Mouse (Mus musculus) kidney, postnatal 0 days (tissue): Measurements from ENCODE around the gene Cuedc1. TPM values are rescaled to one million over a fixed set of nuclear protein-coding genes. Genes with fewer than 3 reads are reported as not detected.

ENCODE experiments used
- ATAC-seq: fragments of 200-750 bp; cut with Nextera tagmentation; replicated peaks from 2 replicates; pipeline ENCODE4 v1.8.0; 2017; ENCODE audit warnings: low read depth, moderate number of reproducible peaks, moderate TSS enrichment, moderate library complexity; ENCODE audit not compliant: low FRiP score
- DNase-seq: peaks from one replicate; pipeline ENCODE4 v3.0.0-alpha.2; 2016; ENCODE audit warnings: low spot score
- H3K27ac ChIP-seq: fragments of 300-500 bp; sonication (generic); 2 replicates; pipeline ENCODE4 v1.5.1; 2014; ENCODE audit warnings: mild to moderate bottlenecking
- H3K27me3 ChIP-seq: fragments of 300-500 bp; sonication (generic); 2 replicates; pipeline ENCODE4 v1.6.1; 2014; ENCODE audit warnings: low read length, mixed read lengths; ENCODE audit not compliant: insufficient read depth
- H3K36me3 ChIP-seq: fragments of 300-500 bp; sonication (generic); 2 replicates; pipeline ENCODE4 v1.6.1; 2014; ENCODE audit warnings: low read length, mixed read lengths; ENCODE audit not compliant: insufficient read depth
- H3K4me1 ChIP-seq: fragments of 300-500 bp; sonication (generic); replicated peaks from 2 replicates; pipeline ENCODE4 v1.6.1; 2014; ENCODE audit warnings: antibody characterized with exemption, low read length, mixed read lengths; ENCODE audit not compliant: insufficient read depth
- H3K4me2 ChIP-seq: fragments of 300-500 bp; sonication (generic); 2 replicates; pipeline ENCODE4 v1.6.1; 2014; ENCODE audit warnings: mild to moderate bottlenecking, low read length, moderate library complexity, mixed read lengths
- H3K4me3 ChIP-seq: fragments of 300-500 bp; sonication (generic); replicated peaks from 2 replicates; pipeline ENCODE4 v1.5.1; 2014; ENCODE audit warnings: low read depth, low read length
- H3K9ac ChIP-seq: fragments of 300-500 bp; sonication (generic); 2 replicates; pipeline ENCODE4 v1.6.1; 2014; ENCODE audit warnings: low read depth, low read length
- H3K9me3 ChIP-seq: fragments of 300-500 bp; sonication (generic); replicated peaks from 2 replicates; pipeline ENCODE4 v1.6.1; 2016; ENCODE audit warnings: low read length, inconsistent platforms, mixed read lengths
- CTCF ChIP-seq: IDR thresholded peaks from 2 replicates; pipeline ENCODE4 v1.5.1; 2016; ENCODE audit warnings: antibody characterized with exemption, low read depth, mild to moderate bottlenecking, moderate library complexity
- WGBS: fragments of 180-500 bp; shearing (Covaris S2); extraction: QIAGEN DNeasy Blood & Tissue Kit; methylation state at CpG from one replicate; pipeline ENCODE4 v1.1.7; 2014; 5-methylcytosine and 5-hydroxymethylcytosine counted together
- polyA plus RNA-seq: library from polyadenylated mRNA; unstranded; fragments of >200 nt; fragmentation: Nextera tagmentation; extraction: Ambion mirVana; gene quantifications from 2 replicates; pipeline ENCODE4 v1.2.1, GENCODE M21; 2015

Gene Cuedc1
- polyA plus RNA-seq, 1 experiment from 2014 or later, result 16.4 TPM

GRCm38 (mm10) chr11:88146264-88147060 lies 48.6 kb downstream of the Cuedc1 start:
- H3K27ac ChIP-seq, result 0 out of 2 replicates have a peak overlapping the region, but pooled peaks have one; percentile 25
- peaks cover 11% of the 10 kb centered on the region for H3K4me1 ChIP-seq
- TF ChIP-seq CTCF, result no peak
- no peak overlapping the region for H3K9ac ChIP-seq
- no peaks in the 10 kb centered on the region for H3K9me3 ChIP-seq
- DNase-seq (no peak), ATAC-seq (no peak)
- no peak overlapping the region for H3K4me2 ChIP-seq
- 85% methylated on average over 12 of the region's 12 CpGs for WGBS
- H3K4me3 ChIP-seq, result no peak overlapping the region
- no peaks in the 10 kb centered on the region for H3K36me3 ChIP-seq
- H3K27me3 ChIP-seq, result no peaks in the 10 kb centered on the region

- H3K27ac ChIP-seq, result no peak overlapping the region
Measured at GRCm38 (mm10) chr11:88147388-88147787, 49.5 kb downstream of the Cuedc1 start.

GRCm38 (mm10) chr11:88148015-88148637 lies 50.3 kb downstream of the Cuedc1 start:
- H3K9me3 ChIP-seq, result no peaks in the 10 kb centered on the region
- H3K27me3 ChIP-seq, result no peaks in the 10 kb centered on the region
- no peaks in the 10 kb centered on the region for H3K36me3 ChIP-seq
- 41% methylated on average over 7 of the region's 7 CpGs for WGBS
- no peak for DNase-seq
- no peak overlapping the region for H3K4me2 ChIP-seq
- no peak for ATAC-seq
- H3K4me1 ChIP-seq, result peaks cover 22% of the 10 kb centered on the region
- H3K9ac ChIP-seq, result no peak overlapping the region
- no peak for TF ChIP-seq CTCF
- peak overlapping the region; percentile 84 for H3K27ac ChIP-seq
- no peak overlapping the region for H3K4me3 ChIP-seq

More at GRCm38 (mm10) chr11:88147388-88147787, 49.5 kb downstream of the Cuedc1 start:
- 94% methylated on average over 5 of the region's 5 CpGs for WGBS
- ATAC-seq (no peak), DNase-seq (no peak)
- Histone ChIP-seq H3K9me3 (no peaks in the 10 kb centered on the region), H3K36me3 (no peaks in the 10 kb centered on the region), H3K27me3 (no peaks in the 10 kb centered on the region), H3K4me1 (peaks cover 16% of the 10 kb centered on the region), H3K4me2 (no peak overlapping the region), H3K4me3 (no peak overlapping the region), H3K9ac (no peak overlapping the region)
- no peak for TF ChIP-seq CTCF

- peak overlapping the region; percentile 84 for H3K27ac ChIP-seq
- DNase-seq (peak; percentile 76), ATAC-seq (peak; percentile 22; the same call in 1 of the 2 replicates)
- no peaks in the 10 kb centered on the region for H3K36me3 ChIP-seq
- 10% methylated on average over 11 of the region's 11 CpGs for WGBS
- no peaks in the 10 kb centered on the region for H3K9me3 ChIP-seq
- H3K4me1 ChIP-seq, result peaks cover 22% of the 10 kb centered on the region
- no peak for TF ChIP-seq CTCF
- no peak overlapping the region for H3K4me3 ChIP-seq
- no peak overlapping the region for H3K9ac ChIP-seq
- H3K27me3 ChIP-seq, result no peaks in the 10 kb centered on the region
- H3K4me2 ChIP-seq, result no peak overlapping the region
Measured at GRCm38 (mm10) chr11:88148638-88149279, 50.9 kb downstream of the Cuedc1 start.

- Histone ChIP-seq H3K9me3 (no peaks in the 10 kb centered on the region), H3K27ac (peak overlapping the region; percentile 89), H3K4me2 (no peak overlapping the region), H3K9ac (no peak overlapping the region), H3K4me3 (no peak overlapping the region), H3K36me3 (no peaks in the 10 kb centered on the region), H3K4me1 (peaks cover 41% of the 10 kb centered on the region), H3K27me3 (no peaks in the 10 kb centered on the region)
- TF ChIP-seq CTCF, result peak; percentile 22; the same call in 1 of the 2 replicates
- DNase-seq, result peak; percentile 64
- 0 out of 2 replicates have a peak, but pooled peaks have one; percentile 25 for ATAC-seq
- 39% methylated on average over 7 of the region's 7 CpGs for WGBS
Measured at GRCm38 (mm10) chr11:88151379-88152155, 53.7 kb downstream of the Cuedc1 start.
